Mouse (Mus musculus) G1E-ER4 (cell line): ENCODE measurements around the gene Rfx4. TPM values are rescaled to one million over a fixed set of nuclear protein-coding genes. Genes with fewer than 3 reads are reported as not detected.

Experiments
- GATA1 ChIP-seq: IDR thresholded peaks from one replicate; pipeline ENCODE4 v1.8.0; 2012; ENCODE audit warnings: low read length, inconsistent platforms
- polyA plus RNA-seq: library from polyadenylated mRNA; stranded (reverse); fragments of >175 nt; gene quantifications from 2 replicates; pipeline ENCODE4 v1.2.3, GENCODE M21; 2012

The Rfx4 gene
- not detected in 2 replicates for polyA plus RNA-seq

DNA sequence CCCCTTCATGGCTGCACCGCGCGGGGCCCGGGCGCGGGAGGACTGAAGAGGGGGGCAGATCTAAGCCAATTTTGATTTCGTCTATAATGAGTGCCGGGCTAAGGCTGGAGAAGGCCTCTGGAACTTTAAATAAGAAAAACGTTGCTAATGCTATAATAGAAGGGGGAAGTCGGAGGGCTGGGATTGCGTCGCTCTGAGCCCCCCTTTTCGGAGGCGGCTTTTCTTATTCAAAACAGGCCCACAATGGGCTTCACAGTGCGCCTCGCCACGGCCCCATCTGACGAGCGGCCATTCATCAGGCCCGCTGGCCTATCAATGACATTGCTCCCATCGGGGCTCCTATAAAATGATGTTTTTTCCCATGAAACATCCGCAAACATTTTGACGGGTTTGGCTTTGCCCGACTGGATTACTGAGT, at the start of gene Rfx4:
TSS of gene Rfx4 (plus strand) at position 277 of the 418 bp plus-strand sequence.
- TF ChIP-seq GATA1, result no peak

GRCm38 (mm10) chr10:84706543-84706942, 49.3 kb upstream of the Rfx4 start:
- no peak for TF ChIP-seq GATA1

GRCm38 (mm10) chr10:84707226-84707625, 48.6 kb upstream of the Rfx4 start:
- no peak for TF ChIP-seq GATA1

DNA sequence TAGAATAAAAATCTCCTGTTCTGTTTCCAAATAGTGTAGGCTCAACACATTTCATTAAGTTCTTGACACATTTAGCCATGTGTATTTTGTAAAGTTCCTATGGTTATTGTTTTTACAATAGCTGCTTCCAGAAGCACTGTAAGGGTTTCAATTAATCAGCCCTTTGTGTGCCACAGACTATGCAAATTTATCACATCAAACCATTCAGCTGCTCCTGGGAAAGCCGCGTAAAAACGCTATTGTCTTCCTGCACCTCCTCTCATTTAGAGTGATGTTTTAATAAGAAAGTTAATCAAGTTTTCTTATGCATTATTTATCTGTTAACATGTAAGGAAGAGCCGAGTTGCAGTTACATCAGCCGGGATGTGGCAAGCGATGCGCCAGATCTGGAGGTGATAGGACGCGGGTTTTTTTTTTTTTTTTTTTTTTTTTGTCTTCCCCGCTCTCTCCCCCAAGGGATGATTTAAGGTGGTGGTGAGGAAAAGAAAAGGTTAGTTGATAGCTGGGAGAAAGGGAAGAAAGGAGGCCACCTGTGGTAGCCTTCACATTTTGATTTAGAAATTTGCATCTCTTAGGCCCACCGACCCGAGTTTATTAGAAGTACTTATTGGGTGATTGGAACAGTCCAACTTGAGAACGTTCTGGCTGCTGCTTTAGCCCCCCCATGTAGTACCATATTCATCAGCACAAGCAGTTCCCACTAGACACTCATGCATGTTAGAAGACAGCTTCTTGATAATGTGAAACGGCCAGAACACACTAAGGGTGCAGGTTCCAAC, 47.9 kb upstream of the Rfx4 start:
- no peak for TF ChIP-seq GATA1

GRCm38 (mm10) chr10:84710192-84710591, 45.7 kb upstream of the Rfx4 start:
- no peak for TF ChIP-seq GATA1

DNA sequence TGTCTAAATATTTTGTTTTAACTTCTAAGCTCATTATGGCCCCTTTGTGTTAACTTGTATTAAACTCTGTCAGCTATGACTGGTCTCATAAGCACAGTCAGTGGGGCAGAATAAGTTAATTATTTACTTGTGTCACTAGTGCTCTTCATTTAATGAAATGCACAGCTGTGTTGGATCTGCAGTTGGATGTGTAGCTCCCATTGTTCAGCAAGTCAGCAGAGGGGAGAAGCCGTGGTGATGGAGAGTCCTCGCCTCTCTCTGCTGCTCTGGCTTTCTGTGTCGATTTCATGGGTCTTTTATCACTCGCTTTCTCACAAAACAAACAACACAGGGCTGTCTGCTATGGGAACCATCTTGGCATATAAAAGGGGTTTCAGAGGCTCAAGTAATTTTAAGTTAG, 45.0 kb upstream of the Rfx4 start:
- TF ChIP-seq GATA1, result no peak

DNA sequence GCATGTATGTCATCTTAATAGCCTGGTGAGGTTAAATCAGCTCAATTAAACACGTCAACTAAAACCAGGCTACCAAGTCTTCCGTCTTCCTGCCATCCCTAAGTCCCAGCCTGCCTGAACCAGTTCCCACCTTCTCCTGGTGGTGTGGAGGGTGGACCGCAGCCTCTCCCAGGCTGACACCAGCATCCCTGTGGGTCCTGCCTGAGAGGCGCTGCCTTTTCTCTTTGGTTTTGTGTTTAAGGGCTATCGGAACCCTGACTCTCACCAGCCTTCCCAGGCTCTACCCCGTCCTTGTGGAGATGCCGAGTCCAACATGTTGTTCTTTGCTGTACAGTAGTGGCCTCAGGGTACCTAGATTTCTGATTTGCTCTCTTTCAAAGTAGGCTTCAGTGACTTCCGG, 44.4 kb upstream of the Rfx4 start:
- TF ChIP-seq GATA1, result no peak

DNA sequence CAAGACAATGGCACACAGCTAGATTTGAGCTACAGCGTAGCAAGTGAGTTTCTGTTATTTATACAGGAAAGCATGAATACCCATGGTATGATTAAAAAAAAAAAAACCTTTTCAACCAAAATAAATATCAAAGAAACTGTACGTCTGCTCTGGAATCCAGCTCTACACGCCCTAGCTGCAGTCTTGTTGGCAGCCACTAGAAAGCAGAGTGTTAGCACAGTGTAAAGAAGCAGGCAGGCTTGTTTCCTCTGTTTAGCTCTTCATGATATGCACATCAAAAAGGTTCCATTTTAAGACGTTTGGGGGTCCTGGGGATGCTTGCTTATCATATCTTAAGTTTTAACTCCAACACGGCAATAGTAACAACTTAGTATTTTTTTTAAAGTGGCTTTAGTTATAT, 43.9 kb upstream of the Rfx4 start:
- TF ChIP-seq GATA1, result no peak

- no peak for TF ChIP-seq GATA1
Measured at GRCm38 (mm10) chr10:84712532-84712931, 43.3 kb upstream of the Rfx4 start.

GRCm38 (mm10) chr10:84713043-84713442, 42.8 kb upstream of the Rfx4 start:
- TF ChIP-seq GATA1, result no peak

DNA sequence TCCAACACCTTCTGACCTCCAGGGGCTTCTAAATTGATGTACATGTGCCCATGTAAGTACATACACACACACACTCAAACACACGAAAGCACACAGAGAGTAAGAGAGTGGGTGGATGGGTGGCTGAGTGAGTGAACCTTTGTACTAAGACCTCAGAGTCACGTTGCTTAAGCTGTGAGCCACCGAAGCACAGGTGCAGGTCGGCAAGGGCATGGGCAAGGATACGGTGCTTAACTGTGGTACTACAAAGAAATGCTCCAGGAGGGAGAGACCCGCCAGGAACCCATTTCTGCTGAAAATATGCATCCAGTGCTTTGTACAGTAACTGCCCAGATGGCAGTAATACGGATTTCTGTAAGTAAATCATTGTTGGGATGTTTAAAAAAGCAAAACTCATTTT, 40.2 kb upstream of the Rfx4 start:
- no peak for TF ChIP-seq GATA1

- no peak for TF ChIP-seq GATA1
Measured at GRCm38 (mm10) chr10:84716581-84716980, 39.3 kb upstream of the Rfx4 start.

DNA sequence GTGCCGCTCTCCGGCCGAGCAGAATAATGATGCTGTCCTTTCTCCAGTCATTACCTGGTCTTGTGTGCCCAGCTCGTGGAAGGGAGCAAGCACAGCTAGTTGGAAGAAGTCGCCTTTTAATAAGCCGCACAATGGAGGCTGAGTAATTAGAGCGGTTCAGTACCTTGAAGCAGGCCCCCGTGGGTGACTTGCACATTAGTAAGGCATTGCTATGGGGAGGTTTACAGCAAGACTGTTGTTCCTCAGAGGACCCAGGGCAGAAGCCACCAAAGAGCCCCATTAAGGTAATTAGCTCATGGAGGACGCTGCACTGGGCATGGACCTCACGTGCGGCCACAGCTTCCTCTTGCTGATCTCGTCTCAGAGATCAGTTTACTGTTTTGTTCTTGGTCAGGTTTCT, 33.2 kb upstream of the Rfx4 start:
- TF ChIP-seq GATA1, result no peak

DNA sequence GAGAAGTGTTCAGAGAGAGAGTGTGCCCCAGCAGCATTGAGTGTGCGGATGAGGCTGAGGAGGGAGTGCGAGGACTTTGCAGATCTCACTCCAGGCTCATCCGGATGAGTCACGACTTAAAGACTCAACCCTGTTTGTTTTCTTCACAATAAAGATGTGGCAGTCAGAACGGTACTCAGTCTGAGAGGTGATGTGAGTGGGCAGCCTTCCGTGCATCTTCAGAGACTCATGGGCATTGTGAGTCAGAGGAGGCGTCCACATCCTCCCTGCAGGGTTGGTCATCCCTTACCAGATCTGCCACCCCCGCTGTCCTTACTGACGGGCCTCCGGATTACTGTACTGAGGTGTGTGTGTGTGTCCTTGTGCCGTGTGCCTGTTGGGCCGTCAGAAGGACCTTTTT, 28.9 kb upstream of the Rfx4 start:
- TF ChIP-seq GATA1, result no peak

GRCm38 (mm10) chr10:84727760-84728159, 28.1 kb upstream of the Rfx4 start:
- no peak for TF ChIP-seq GATA1

DNA sequence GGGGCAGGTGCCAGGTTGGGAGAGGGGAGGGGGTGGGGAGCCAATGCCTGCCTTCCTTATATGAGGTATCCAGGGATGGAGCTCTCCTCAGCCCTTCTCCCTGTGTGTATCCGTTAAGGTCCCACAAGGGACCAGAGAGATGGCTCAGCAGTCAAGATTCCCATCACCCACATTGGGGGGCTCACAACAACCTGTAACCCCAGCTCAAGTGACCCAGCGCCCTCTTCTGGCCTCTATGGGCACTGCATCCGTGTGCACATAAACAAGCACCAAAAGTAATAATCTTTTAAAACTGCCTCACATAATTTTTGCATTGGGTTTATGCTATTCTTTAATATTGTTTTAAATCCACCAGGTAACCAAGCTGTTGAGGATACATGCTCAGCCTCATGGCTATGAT, 25.8 kb upstream of the Rfx4 start:
- TF ChIP-seq GATA1, result no peak

GRCm38 (mm10) chr10:84730956-84731355, 24.9 kb upstream of the Rfx4 start:
- no peak for TF ChIP-seq GATA1

DNA sequence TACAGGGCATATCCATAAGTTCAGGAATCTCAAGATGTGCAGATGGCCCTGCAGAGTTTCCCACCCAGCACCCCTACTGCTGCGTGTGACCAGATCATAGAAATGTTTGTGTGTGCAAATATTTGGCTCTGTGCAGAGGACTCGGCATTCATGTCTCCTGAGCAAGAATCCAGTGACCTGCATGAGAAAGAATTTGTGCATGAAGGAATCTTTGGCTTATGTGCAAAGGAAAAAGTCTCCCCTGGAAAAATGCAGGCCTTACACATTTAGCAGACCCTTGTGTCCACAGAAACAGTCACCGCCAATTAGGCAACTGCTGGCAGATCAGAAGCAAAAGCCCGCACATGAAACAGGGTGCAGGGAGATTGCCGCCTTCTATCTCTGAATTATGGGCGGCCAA, 22.4 kb upstream of the Rfx4 start:
- no peak for TF ChIP-seq GATA1
